Mouse (Mus musculus) c-Kit-negative CD71-positive TER-119-positive erythroid progenitor cells, embryonic 14.5 days (primary cell): ENCODE measurements around the gene Tap2.
"Not testable (repeated sequence)": the region's sequence is repeated elsewhere in the genome, so short reads cannot be mapped to it uniquely, and the experiment has no call there.

Source experiments
- DNase-seq: peaks from one replicate; pipeline ENCODE4 v3.0.0-alpha.2; 2013; ENCODE audit warnings: low read depth, low spot score

Gene Tap2

DNA sequence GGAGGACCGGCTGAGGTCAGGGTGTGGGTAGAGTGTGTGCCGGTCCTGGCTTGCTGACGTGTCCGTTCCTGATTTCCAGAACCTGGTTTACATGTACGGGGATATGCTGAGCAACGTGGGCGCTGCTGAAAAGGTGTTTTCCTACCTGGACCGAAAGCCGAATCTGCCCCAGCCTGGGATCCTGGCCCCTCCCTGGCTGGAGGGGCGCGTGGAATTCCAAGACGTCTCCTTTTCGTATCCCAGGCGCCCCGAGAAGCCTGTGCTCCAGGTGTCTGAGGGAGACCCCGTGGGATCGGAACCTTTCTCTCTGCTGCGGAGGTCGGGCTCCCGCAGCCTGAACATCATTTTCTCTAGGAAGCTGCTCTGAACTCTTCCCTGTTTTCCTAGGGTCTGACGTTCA lies 10.6 kb downstream of the Tap2 start:
- no peak for DNase-seq

DNA sequence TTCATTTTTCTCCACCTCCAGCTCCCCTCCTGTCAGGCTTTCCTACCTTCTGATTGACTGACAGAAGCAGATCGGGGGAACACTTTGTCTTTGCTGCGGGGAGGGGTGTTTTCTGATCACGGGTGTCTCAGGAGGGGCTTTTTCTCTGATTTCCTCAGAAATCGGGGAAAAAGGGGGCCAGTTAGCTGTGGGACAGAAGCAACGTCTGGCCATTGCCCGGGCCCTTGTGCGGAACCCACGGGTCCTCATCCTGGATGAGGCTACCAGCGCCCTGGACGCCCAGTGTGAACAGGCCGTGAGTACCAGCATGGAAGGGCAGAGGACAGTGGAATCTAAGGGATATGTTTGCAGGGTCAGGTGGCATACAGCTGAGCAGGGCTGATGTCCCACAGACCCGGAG lies 11.8 kb downstream of the Tap2 start:
- DNase-seq: no peak

DNA sequence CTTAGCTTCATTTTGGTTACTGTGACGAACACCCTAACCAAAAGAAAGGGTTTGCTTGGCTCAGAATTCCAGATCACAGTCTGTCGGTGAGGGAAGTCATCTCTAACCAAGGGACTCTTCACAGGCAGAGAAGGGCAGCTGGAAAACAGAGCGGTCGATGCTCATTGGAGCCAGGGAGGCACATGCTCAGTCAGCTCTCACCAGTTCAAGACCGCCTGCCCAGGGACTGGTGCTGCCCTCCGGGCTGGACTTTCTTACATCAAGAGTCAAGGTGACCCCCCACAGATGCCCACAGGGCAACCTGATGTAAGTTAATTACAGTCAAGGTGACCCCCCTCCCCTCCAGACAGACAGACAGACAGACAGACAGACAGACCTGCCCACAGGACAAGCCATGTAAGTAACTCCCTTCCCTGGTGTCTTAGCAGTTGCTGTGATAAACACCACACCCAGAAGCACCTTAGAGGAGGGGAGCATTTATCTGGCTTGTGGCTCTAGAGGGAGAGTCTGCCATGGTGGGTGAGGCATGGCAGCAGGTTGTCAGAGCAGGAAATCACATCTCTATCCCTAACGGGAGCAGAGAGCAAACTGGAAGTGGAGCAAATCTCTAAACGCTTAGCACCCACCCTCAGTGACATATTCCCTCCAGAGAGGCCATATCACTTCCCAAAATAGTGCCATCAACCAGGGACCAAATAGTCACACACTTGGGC lies 14.0 kb downstream of the Tap2 start:
- no peak for DNase-seq

DNA sequence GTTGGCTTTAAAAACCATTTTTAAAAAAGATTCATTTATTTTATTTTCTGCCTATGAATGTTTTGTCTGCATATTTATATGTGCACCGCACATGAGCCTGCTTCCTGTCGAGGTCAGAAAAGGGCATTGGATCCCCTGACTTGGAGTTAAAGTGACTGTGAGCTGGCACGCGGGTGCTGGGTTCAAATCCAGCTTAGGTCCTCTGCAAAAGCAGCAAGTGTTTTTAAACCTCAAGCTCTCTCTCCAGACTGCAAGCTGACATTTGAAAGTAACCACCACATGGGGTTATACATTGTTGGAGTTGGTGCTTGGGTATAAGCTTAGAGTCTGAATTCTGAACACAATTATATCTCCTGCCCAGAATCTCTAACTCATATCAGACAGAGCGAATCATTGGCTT lies 14.7 kb downstream of the Tap2 start:
- no peak for DNase-seq

DNA sequence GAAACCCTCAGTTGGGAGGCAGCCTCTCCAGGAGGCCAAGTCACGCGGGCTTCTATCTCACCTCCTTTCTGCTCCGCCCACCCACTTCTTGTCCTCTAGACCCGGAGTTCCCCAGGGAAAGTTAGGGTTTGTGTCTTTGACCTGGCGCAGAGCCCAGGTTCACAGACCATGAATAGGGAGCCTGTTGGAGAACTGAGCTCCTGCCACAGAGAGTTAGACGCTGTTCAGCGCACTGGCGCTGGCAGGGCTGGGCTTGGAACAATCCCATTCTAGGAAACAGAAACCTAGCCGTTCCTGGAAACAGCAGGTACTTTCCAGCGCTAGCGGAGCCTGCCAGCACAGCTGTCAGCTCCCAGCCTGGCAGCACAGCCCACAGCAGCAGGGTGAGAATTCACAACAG lies 15.3 kb downstream of the Tap2 start:
- DNase-seq: no peak

DNA sequence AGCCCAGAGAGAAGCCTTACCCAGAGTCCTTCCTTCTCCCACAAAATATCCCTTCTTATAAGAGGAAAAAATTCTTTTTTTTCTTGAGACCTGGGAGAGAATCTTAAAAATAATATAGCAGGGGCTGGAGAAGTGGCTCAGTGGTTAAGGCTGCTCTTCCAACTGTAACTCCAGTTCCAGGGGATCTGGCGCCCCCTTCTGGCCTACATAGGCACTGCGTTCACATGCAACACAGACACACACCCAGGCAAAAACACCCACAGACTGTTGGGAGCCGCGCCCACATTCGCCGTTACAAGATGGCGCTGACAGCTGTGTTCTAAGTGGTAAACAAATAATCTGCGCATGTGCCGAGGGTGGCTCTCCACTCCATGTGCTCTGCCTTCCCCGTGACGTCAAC lies 15.8 kb downstream of the Tap2 start:
- DNase-seq: not testable (repeated sequence)

DNA sequence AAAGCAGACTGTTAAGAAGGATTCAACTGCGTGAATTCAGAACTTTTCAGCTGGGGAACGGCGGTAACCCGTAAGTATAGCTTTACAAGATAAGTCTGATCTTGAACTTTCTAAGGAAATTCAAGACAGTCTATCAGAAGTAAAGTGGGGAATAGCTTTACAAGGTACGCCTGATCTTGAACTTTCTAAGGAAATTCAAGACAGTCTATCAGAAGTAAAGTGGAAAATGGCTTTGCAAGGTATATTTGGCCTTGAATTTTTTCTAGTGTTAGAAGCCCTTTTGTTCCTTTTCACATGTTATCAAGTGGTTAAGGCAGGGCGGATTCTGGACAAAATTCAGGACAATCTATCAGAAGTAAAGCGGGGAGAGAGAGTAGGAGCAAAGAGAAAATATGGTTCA lies 16.5 kb downstream of the Tap2 start:
- DNase-seq: not testable (repeated sequence)

DNA sequence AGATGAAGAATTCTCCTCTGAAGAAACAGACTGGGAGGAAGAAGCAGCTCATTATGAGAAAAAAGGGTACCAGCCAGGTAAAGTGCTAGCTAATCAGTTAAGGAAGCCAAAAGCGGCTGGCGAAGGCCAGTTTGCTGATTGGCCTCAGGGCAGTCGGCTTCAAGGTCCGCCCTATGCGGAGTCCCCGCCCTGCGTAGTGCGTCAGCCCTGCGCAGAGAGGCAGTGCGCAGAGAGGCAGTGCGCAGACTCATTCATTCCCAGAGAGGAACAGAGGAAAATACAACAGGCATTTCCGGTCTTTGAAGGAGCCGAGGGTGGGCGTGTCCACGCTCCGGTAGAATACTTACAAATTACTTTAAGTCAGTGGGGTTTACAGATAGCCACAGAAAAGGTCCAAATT lies 17.1 kb downstream of the Tap2 start:
- not testable (repeated sequence) for DNase-seq

DNA sequence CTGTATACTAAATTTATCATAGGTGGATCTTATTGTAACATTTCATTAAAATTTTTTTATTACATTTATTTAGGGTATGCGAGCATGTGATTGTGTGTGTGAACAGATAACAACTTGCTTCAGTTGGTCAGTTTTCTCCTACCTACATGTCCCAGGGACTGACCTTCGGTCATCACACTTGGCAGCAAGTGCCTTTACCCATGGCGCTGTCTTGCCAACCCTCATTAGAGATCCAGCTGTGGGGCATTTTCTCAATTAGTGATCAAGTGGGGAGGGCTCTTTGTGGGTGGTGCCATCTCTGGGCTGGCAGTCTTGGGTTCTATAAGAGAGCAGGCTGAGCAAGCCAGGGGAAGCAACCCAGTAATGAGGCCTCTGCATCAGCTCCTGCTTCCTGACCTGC lies 21.5 kb downstream of the Tap2 start:
- DNase-seq: no peak

DNA sequence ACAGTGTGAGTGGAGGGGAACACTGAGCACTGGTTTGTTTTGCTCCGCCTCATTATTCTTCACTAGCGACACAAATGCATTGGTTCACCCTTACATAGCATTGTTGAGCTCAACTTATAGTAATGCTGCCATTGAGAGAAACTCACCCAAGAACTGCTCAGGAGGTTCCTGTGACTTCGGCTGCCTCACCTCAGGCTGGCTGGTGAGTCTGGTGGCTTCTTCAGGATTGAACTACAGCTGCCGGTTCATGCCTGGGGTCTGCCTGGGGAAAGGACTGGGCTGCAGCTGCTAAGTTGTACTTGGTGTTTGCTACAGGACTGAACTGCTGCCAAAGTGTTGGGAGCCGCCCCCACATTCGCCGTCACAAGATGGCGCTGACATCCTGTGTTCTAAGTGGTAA lies 22.1 kb downstream of the Tap2 start:
- DNase-seq: no peak

DNA sequence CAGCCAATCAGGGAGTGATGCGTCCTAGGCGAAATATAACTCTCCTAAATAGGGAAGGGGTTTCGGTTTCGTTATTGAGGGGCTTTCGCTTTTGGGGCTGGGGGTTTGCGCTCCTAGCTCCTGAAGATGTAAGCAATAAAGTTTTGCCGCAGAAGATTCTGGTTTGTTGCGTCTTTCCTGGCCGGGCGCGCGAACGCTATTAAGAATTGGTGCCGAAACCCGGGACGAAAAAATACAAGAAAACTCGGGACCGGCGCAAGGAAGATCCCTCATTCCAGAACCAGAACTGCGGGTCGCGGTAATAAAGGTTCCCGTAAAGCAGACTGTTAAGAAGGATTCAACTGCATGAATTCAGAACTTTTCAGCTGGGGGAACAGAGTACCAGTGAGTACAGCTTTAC lies 22.6 kb downstream of the Tap2 start:
- DNase-seq: not testable (repeated sequence)

DNA sequence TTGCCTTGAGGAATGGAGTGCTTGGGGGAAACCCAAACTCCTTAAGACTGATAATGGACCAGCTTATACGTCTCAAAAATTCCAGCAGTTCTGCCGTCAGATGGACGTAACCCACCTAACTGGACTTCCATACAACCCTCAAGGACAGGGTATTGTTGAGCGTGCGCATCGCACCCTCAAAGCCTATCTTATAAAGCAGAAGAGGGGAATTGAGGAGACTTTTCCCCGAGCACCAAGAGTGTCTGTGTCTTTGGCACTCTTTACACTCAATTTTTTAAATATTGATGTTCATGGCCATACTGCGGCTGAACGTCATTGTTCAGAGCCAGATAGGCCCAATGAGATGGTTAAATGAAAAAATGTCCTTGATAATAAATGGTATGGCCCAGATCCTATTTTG lies 27.6 kb downstream of the Tap2 start:
- DNase-seq: not testable (repeated sequence)

DNA sequence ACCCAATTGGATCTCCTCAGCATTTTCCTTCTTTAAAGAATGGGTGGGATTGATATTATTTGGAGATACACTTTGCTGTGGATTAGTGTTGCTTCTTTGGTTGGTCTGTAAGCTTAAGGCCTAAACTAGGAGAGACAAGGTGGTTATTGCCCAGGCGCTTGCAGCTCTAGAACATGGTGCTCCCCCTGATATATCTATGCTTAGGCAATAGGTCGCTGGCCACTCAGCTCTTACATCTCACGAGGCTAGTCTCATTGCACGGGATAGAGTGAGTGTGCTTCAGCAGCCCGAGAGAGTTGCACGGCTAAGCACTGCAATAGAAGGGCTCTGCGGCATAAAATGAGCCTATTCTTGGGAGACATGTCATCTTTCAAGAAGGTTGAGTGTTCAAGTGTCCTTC lies 28.7 kb downstream of the Tap2 start:
- DNase-seq: not testable (repeated sequence)

DNA sequence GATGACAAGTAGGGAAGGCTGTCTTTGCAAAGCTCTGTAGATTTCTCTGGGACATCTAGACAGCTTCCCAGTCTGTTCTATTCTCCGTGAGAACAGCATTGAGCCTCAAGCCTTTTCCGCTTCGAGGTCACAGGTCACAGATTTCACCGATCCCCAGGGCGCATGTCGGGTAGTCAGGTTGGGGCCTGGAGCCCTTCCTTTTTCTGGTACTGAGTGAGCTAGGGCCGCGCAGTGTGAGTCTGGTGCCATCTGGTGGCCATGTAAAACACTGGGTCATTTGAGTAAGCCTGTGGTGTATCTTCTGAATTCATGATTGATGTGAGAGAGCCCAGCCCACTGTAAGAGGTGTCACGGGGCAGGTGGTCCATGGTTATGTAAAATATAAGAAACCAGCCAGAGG lies 31.6 kb downstream of the Tap2 start:
- DNase-seq: no peak

DNA sequence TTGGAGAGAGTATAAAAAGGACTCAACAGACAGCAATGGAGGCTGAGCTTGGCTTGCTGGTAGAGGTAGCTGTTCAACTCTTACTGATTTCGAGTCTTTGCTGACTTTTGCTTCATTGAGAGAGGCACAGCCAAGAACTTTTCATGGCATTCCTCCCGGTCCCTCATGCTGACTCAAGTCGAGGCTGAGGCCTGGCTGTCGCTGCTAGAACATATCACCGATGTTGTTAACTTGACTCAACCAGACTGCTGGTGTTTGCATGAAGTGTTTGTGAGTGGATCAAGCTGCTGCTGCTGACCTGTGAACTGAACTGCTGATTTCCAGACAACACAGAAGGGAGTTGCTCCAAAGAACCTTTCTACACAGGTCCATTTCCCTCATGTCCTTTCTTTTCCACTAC lies 33.4 kb downstream of the Tap2 start:
- no peak for DNase-seq

DNA sequence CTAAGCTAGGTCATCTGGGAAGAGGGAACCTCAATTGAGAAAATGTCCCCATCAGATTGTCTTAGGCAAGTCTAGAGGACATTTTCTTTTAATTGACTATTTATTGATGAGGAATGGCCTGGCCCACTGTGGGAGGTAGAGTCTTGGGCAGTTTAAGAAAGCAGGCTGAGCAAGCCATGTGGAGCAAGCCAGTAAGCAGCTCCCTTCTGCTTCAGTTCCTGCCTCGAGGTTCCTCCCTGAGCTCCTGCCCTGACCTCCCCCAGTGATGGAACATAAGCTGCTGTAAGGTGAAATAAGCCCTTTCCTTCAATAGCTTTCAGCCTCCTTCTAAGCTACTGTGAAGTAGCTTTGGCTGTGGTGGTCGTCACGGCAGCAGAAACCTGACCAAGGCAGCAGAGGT lies 34.4 kb downstream of the Tap2 start:
- no peak for DNase-seq

DNA sequence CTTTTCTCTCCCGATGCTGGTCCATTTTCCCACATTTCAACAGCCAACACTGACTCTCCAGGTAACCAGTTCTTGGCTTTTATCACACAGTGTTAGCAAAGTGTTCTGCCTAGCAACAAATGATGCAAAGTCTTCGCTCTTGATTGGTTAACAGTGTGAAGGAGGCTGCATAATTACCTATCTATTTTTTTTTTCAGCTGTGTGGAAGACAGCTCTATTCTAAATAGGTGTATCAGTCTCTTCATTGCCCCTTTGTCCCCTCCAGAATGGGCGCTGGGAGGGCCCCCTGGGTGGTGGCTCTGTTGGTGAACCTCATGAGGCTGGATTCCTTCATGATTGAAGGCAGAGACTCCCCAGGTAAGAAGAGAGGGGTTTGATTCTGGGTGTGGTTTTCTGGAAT lies 35.4 kb downstream of the Tap2 start, which contains the start of gene H2-Ob:
H2-Ob (plus strand) TSS at position 198 of the 400 bp plus-strand sequence.
- DNase-seq: no peak

DNA sequence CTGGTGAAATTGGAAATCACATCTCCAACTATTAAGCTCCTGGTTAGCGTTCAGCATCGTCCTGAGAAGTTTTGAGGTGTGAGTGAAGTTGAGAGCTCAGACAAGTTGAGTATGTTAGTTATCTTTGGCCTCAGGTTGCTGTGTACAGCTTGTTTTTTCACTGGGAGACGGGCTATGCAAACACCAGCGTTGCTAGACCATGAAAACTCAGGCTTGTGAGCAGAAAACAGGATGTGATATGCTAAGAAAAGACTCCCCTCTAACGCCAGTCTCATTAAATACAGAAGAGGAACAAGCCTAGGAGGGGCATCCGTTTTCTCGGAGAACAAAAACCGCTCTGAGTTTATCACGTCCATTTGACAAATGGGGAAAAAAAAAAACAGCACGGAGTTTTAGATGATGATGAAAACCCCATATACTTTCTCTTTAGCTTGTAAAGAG lies 36.3 kb downstream of the Tap2 start:
- DNase-seq: no peak

DNA sequence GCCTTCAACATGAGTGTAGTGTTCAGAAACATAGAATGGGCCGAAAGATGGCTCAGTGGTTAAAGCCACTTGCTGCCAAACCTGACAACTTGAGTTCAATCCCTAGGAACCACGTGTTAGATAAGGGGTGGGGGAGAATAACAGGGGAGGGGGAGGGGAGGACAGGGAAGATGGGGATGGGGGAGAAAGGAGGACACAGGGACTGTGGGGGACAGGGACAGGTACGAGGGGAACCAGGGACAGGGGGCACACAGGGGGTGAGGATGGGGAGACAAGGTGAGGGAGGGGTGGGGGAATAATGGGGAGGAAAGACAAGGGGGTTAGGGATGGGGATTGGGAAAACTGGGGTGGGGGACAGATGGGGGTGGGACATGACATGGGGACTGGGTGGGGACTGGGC lies 37.0 kb downstream of the Tap2 start:
- DNase-seq: no peak

DNA sequence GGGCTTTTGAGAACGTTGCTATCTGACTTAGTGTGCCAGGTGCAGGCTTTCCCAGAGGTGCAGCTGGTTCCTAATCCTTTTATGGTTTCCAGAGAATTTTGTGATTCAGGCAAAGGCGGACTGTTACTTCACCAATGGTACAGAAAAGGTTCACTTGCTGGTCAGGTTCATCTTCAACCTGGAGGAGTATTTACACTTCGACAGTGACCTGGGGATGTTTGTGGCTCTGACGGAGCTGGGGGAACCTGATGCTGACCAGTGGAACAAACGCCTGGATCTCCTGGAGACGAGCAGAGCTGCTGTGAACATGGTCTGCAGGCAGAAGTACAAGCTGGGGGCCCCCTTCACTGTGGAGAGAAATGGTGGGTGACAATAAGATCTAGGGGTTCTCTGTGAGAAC lies 37.6 kb downstream of the Tap2 start:
- no peak for DNase-seq

DNA sequence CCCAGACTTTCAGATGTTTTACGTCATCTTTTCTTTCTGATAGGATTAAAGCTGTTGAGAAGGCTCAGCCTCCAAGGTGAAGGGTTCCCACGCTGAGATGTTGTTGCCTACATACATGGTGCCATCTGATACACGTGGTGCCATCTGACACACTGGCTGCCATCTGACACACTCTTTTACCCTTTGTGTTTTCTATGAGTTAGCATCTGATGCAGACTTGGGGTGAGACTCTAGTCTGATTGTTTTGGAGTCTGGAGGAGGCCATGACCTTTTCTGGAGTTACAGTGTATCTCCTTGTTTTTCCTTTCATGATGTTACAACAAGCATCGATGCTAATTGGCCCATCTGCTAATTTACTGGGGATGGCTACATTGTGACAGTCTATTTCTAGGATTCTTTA lies 41.3 kb downstream of the Tap2 start:
- no peak for DNase-seq

DNA sequence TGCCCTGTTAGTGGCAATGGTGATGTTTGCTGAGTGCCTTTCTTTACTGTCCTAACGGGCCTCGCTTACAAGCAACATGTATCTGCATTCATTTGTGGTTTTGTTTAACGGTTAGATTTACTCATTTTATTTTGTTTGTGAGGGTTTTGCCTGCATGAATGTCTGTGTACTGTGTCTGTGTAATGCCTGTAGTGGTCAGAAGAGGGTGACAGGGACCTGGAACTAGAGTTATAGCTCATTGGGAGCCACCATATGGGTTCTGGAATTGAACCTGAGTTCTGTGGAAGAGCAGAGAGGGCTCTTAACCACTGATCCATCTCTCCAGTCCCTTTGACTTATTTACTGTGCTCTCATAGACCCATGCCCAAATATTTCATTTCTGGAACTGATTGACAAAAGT lies 43.7 kb downstream of the Tap2 start:
- no peak for DNase-seq

DNA sequence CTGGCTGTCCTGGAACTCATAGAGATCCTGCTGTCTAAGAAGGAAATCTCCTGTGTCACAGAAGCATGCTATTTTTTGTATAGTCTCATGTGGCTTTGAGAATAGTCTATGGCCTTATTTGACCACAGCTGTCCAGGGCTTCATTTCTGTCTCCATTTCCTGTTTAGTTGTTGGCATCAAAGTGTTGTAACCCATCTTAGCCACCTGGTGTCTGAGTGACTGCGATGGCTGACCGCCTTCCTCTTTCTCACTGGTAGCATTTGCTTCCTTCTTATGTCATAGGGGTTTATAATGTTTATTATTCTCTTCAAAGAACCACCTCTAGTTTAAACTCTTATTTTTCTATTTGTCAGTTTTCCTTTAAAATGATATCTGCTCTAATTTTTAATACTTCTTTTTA lies 45.4 kb downstream of the Tap2 start:
- DNase-seq: no peak

DNA sequence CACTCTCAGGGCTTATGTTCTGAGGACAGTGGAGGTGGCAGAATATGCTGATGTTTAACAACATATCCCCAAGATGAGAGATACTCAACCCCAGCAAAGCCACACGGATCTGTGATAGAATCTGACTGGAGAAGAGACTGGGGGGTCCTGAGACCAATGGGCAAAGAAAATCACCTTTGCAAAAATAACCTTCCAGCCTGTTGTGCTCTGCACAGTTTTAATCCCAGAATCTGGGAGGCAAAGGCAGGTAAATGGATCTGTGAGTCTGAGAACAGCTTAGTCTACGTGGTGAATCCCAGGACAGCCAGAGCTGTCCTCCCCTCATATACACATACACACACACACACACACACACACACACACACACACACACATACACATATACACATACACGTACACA lies 46.0 kb downstream of the Tap2 start:
- DNase-seq: no peak
